Mouse (Mus musculus): ENCODE data around the gene Fignl1.

Gene Fignl1

DNA sequence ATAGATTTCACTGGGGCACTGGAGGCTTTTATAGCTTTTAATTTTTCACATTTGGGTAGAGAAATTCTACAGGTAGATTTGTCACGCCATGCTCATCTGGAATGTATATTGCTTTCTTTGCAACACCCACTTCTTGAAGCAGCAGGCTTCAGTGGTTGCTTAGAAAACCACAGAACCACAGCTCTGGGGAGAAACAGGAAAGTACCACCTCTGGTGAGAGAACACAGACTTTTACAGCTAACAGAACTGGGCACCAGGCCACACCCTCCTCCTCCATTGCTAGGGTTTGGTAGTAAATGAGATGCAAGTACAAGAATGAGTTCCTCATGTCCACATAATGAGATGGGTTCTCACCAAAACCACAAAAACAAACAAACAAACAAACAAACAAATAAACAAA lies 42.7 kb downstream of the Fignl1 start:
- DNase-seq (ENCODE audit: low spot score) = no peak

DNA sequence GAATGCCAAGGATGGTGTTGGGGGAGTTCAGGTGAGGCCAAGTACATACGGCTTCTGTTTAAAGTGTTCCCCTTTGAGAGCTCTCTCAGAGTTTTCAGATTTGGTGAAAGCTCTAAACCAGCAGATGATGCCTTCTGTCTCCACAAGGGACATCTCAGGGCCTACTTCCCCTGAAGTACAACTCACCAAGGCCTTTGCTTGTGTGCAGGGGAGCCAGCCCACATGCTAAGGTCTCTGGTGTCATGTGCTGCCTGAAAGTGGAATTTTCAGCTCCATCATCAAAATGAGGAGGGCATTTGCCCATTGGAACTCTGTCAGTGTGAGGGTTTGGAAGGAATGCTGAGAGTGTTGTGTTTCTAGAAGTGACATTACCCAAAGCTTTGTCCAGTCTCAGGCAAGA lies 43.3 kb downstream of the Fignl1 start:
- no peak for DNase-seq (ENCODE audit: low spot score)

DNA sequence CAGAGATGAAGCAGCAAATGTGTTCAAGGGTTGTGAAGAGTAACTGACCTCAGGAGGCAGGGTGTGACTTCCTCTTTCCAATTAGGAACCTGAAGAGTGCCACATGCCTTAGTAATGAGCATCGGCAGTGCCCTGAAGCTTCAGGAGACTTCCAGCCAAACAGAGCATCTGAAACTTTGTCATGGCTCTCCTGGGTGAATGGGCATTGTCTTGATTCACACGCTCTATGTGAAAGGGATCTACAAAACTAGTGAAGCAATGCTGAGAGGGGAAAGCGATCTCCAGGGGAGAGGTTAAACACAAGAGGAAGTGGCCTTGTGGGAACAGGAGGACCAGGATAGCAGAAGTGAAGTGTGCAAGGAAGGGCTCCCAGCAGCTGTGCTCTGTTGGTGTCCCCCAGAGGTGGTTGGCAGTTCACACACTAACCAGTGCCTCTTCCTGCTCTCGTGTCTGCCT lies 45.5 kb downstream of the Fignl1 start:
- no peak for DNase-seq (ENCODE audit: low spot score)

DNA sequence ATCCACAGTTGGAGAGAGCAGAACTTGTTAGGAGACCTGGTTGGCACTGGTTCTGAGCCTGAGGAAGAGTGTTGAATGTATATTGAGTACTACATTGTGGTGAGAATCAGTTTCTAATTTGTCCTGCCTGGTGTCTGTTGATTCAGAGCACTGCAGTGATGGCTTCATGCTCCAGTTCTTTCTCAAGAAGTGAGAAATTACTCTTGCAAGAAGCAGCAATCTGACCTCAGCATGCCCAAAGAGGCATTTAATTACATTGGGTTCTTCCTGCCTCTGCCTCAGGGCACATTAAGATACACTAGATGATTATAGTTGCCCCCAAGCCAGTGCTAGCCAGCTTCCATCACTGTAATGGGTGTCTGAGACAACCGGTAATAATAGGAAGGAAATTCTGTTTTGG lies 49.9 kb downstream of the Fignl1 start:
- no peak for DNase-seq (ENCODE audit: low spot score)

DNA sequence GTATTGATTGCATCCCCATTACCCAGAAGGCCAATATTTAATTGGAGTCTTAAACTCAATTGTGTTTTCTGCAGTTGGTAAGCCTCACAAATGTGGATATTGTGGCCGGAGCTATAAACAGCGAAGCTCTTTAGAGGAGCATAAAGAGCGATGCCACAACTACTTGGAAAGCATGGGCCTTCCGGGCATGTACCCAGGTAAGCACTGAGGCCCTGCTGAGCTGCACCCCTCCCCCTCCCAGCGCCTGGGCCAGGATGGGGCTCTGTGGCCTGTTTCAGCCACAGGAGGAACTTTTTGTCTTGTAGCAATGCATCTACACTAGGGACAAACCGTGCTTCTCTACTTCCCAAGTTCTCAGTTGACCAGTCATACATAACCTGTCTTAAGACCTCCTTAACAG lies 50.6 kb downstream of the Fignl1 start:
- no peak for DNase-seq (ENCODE audit: low spot score)

DNA sequence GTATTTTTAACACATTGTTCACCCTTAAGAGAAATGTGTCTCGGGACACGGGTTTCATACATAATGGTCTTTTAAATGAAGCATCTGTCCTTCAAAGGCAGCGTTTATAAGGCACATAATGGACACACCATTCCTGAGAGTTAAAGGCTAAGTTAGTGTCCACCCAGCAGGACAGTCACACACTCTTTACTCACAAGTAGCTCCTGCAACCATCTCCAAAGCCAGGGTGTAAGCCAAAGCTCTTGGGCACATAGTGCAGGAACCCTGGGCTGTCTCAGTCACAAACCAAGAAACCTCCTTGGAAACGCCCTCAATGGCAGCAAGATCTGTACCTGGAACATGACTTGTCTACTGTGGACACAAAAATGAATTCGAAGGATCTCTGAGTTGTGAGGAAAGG lies 55.9 kb downstream of the Fignl1 start:
- no peak for DNase-seq (ENCODE audit: low spot score)

DNA sequence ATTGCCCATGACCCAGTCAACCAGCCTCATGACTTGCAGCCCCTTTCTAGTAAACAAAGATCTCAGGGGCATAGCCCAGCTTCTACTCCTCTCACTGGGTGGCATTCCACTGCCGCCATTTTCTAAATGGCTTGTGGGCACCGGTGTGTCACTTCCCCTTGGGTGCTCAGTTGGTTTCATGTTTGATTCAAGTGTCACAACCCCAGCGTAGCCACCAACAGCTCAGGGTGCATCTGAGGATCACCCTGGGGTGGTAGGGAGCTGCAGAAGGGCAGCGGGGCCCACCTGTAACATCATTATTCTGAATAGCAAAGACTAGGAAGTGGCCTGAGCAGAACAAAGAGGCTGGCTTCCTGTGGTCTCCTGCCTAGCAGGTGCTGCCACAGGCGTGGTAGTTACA lies 57.7 kb downstream of the Fignl1 start:
- DNase-seq (ENCODE audit: low spot score) = no peak

DNA sequence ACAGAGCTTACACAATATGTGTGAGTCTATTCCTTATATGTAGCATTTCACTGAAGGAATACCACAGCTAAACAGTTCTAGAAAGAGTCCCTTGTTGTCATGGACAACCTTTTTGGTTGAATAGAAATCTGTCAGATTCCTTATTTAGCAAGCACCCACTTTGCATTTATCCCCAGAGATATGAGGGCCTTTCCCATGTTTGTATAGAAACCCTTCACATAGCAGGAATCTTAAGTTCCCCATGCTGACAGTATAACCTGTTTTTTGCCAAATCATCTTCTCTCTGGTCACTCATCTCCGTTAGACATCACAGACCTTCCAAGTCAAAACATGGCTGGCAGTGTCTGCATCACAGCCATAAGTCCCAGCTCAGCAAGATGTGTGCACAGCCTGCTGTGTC lies 64.5 kb downstream of the Fignl1 start:
- DNase-seq (ENCODE audit: low spot score) = no peak

DNA sequence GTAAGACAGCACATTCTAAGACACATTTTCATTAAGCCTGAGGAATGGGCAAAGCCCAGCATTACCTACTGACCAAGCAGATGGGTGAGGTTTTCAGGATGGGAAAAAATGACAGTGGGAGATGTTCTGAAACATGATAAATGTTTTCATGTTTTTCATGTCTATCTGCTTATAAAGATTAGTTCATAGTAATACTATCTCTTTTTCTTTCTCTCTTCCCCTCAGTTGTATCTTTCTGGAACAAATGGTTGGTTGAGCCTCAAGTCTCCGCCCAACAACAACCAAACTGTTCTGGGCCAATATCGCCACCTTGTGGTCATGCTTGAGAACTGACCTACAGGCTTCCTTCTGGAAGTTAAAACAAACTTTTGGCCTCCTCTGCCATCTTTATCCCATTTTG lies 66.1 kb downstream of the Fignl1 start:
- no peak for DNase-seq (ENCODE audit: low spot score)

DNA sequence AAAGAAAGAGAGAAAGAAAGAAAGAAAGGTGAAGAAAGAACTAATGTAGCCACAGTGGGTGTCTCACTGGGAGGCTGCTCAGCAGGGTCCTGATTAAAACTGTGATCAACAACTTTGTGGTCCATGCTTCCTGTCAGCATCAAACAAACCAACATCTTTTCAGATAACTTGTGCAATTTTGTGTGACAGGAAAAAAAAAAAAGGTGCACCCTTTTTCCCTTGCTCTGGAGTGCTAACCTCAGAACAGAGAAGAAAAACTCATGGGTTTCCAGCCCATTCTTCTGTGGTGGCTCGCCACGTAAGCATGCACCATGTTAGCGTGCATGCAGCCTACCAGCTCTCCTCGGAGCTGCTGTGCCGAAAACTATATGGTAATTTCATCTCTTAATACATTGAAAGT lies 67.2 kb downstream of the Fignl1 start:
- DNase-seq (ENCODE audit: low spot score) = no peak

DNA sequence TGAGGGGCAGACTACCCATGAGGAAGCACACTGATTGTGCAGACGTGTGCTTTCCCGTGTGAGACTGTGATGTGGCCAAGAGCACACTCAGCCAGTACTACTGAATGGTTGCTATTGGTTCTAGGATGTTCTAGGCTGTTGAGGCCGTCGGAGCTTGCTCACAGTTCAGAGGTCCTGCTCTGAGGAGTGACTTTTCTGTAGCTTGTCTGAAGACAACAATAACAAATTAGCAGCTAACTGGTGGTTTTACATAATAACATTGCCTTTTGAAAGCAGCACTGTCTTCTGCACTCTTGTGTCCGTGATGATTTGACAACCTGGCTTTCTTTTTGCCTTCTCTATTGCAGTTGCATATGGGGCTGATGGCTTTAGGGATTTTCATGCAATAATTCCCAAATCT lies 68.2 kb downstream of the Fignl1 start:
- DNase-seq (ENCODE audit: low spot score) = no peak

DNA sequence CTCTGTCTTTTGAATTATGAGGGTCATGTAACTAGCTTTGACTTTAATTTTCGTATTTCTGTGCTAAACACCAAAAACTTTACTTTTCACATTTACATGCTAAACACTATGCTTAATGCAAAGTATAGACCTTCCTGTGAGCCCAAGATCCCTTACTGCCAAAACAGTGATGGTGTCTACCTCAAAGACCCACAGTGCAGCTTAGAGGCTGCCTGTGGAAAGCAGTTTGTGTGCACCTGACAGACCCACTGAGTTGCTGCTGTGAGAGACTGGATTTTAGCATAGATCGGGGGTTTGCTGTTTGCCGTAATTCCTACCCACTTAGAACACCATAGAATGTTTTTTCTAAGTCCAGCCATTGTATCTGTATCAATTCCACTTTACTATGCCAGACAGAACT lies 69.7 kb downstream of the Fignl1 start:
- no peak for DNase-seq (ENCODE audit: low spot score)

DNA sequence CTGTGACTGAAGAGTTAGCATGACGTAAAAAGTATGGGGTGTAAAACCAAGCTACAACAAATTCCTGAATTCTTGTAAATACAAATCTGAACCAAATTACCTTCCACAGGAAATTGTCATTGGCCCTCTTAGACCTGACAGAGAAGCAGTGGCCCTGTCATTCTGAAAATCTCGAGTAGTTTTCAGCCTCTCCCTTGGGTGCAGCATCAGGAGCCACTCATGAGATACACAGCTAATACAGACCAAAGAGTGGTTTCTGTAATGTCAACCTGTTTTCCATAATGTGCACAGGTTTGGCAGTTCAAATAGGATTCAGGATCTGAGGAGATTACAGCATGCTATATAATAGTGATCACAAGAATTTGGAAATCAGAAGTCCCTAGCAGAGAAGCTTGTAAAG lies 71.2 kb downstream of the Fignl1 start:
- no peak for DNase-seq (ENCODE audit: low spot score)

All from ovary, postnatal 10 days (tissue).